Mouse (Mus musculus): Measurements from ENCODE around the gene Osbpl9. TPM values are rescaled to one million over a fixed set of nuclear protein-coding genes. Genes with fewer than 3 reads are reported as not detected.

Osbpl9 gene
- total RNA-seq (2017): 61.4 and 64.8 TPM in 2 replicates

GRCm38 (mm10) chr4:109201582-109202424, at the start of gene Osbpl9:
Gene Osbpl9 (minus strand): TSS chr4:109202272.
- peak; percentile 94 for ATAC-seq (replicated peaks; ENCODE audit: low read depth, poor library complexity, severe bottlenecking)

- peak; percentile 69 for ATAC-seq (replicated peaks; ENCODE audit: low read depth, poor library complexity, severe bottlenecking)
These were observed 49.5 kb upstream of the Osbpl9 start for GRCm38 (mm10) chr4:109251605-109252004.

GRCm38 (mm10) chr4:109245016-109245620, 43.0 kb upstream of the Osbpl9 start:
- no peak for ATAC-seq (replicated peaks; ENCODE audit: low read depth, poor library complexity, severe bottlenecking)

- no peak for ATAC-seq (replicated peaks; ENCODE audit: low read depth, poor library complexity, severe bottlenecking)
These were observed 42.4 kb upstream of the Osbpl9 start for GRCm38 (mm10) chr4:109244506-109244905.

- no peak for ATAC-seq (replicated peaks; ENCODE audit: low read depth, poor library complexity, severe bottlenecking)
These were observed 39.9 kb upstream of the Osbpl9 start for GRCm38 (mm10) chr4:109241934-109242333.

GRCm38 (mm10) chr4:109241221-109241620, 39.1 kb upstream of the Osbpl9 start:
- ATAC-seq (replicated peaks; ENCODE audit: low read depth, poor library complexity, severe bottlenecking): no peak

GRCm38 (mm10) chr4:109238428-109239268, 36.6 kb upstream of the Osbpl9 start:
- no peak for ATAC-seq (replicated peaks; ENCODE audit: low read depth, poor library complexity, severe bottlenecking)

- no peak for ATAC-seq (replicated peaks; ENCODE audit: low read depth, poor library complexity, severe bottlenecking)
These were observed 34.3 kb upstream of the Osbpl9 start for GRCm38 (mm10) chr4:109236186-109236879.

- no peak for ATAC-seq (replicated peaks; ENCODE audit: low read depth, poor library complexity, severe bottlenecking)
These were observed 32.8 kb upstream of the Osbpl9 start for GRCm38 (mm10) chr4:109234806-109235350.

- ATAC-seq (replicated peaks; ENCODE audit: low read depth, poor library complexity, severe bottlenecking): no peak
These were observed 32.1 kb upstream of the Osbpl9 start, which contains the start of gene Calr4 for GRCm38 (mm10) chr4:109234185-109234584. Gene Calr4 (plus strand): TSS chr4:109234485.

GRCm38 (mm10) chr4:109229766-109230279, 27.8 kb upstream of the Osbpl9 start:
- ATAC-seq (replicated peaks; ENCODE audit: low read depth, poor library complexity, severe bottlenecking): no peak

- no peak for ATAC-seq (replicated peaks; ENCODE audit: low read depth, poor library complexity, severe bottlenecking)
These were observed 24.0 kb upstream of the Osbpl9 start for GRCm38 (mm10) chr4:109226071-109226470.

GRCm38 (mm10) chr4:109225606-109226005, 23.5 kb upstream of the Osbpl9 start:
- no peak for ATAC-seq (replicated peaks; ENCODE audit: low read depth, poor library complexity, severe bottlenecking)

- no peak for ATAC-seq (replicated peaks; ENCODE audit: low read depth, poor library complexity, severe bottlenecking)
These were observed 22.9 kb upstream of the Osbpl9 start for GRCm38 (mm10) chr4:109224762-109225552.

- ATAC-seq (replicated peaks; ENCODE audit: low read depth, poor library complexity, severe bottlenecking): no peak
These were observed 19.9 kb upstream of the Osbpl9 start for GRCm38 (mm10) chr4:109222001-109222400.

- no peak for ATAC-seq (replicated peaks; ENCODE audit: low read depth, poor library complexity, severe bottlenecking)
These were observed 18.4 kb upstream of the Osbpl9 start for GRCm38 (mm10) chr4:109220441-109220940.

- no peak for ATAC-seq (replicated peaks; ENCODE audit: low read depth, poor library complexity, severe bottlenecking)
These were observed 15.9 kb upstream of the Osbpl9 start for GRCm38 (mm10) chr4:109218008-109218407.

- ATAC-seq (replicated peaks; ENCODE audit: low read depth, poor library complexity, severe bottlenecking): peak; percentile 54
These were observed 11.9 kb upstream of the Osbpl9 start for GRCm38 (mm10) chr4:109213986-109214385.
